Comparison of ENCODE assay signal across 24 mouse cellular contexts in the genomic region with DNA sequence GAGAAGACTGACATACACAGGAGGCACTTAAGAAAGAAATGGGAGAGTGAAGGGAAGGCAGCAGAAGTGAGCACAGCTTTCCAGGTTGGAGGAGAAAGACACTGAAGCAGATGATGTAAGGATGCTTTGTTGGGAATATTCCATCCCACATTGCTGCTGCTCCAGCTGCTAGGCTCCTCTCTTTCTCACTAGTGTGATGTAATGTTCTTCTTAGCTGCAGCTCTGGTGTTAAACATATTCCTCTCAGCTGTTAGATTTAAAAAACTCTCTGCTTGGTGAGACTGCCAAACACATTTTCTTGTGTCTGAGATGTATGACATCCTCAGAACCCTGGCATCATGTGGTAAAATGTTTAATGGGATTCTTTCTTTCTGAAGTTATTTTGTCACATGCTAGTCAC.
A peak's percentile ranks its signal among the peaks of the same experiment; 100 is the strongest.
DNase-seq lines count a peak whose midpoint lies in the region; ATAC-seq and TF ChIP-seq lines count a peak whose summit lies in the region.
"Had no signal": no experiment of that assay in that cellular context is flagged by ENCODE, and none has a peak within 500 bp of the region (broad histone marks: within the 10 kb centered on the region; RNA-seq: fewer than 3 reads in every experiment).

No protein-coding gene starts in this region.

- no peak for ATAC-seq in forebrain, embryonic 13.5 days
- no peak for ATAC-seq in forebrain, embryonic 11.5 days (replicated peaks; ENCODE audit: low FRiP score)
- ATAC-seq in granulocyte monocyte progenitor cell, adult 5-6 weeks (replicated peaks; ENCODE audit: poor library complexity, severe bottlenecking): no peak
- ATAC-seq: CD4-positive, CD25-positive, alpha-beta regulatory T cell, adult 4 months; midbrain, embryonic 13.5 days had no signal

- no peaks in the 10 kb centered on the region for H3K4me1 ChIP-seq in forebrain, embryonic 13.5 days
- no peaks in the 10 kb centered on the region for H3K4me1 ChIP-seq in forebrain, embryonic 11.5 days (replicated peaks; ENCODE audit: control insufficient read depth, insufficient read depth, low read length)
- H3K4me1 ChIP-seq: embryonic facial prominence, embryonic 10.5 days; heart, embryonic 15.5 days; limb, embryonic 12.5 days; midbrain, embryonic 13.5 days; neural tube, embryonic 15.5 days had no signal

- DNase-seq in forebrain, embryonic 11.5 days (ENCODE audit: low spot score): no peak
- DNase-seq in left cerebral cortex, adult 11 months (ENCODE audit: low spot score): peak; percentile 30
- no peak for DNase-seq in left cerebral cortex, postnatal 4 days
- peak in 1 of 2 experiments; percentile 28 for DNase-seq in left cerebral cortex, adult 2 months (ENCODE audit: extremely low spot score in 1 of 2, low spot score in 2 of 2)
- DNase-seq in gastrocnemius, postnatal 4 days (ENCODE audit: low spot score in 2 of 2): no peak
- DNase-seq in retina, postnatal 1 day: no peak
- DNase-seq: cerebellum, adult 11 months; cerebellum, postnatal 14 days; gastrocnemius, adult 2 months; heart, adult 18-20 months; kidney, postnatal 4 days had no signal

- intact Hi-C loops in left cerebral cortex, postnatal 4 days (cut with DNase I): no loop called here
- intact Hi-C loops in left cerebral cortex, adult 2 months (cut with DNase I): no loop called here

- H3K9ac ChIP-seq in forebrain, embryonic 13.5 days: no peak overlapping the region
- no peak overlapping the region for H3K9ac ChIP-seq in forebrain, embryonic 11.5 days (ENCODE audit: low read length)
- H3K9ac ChIP-seq: heart, embryonic 15.5 days; limb, embryonic 12.5 days; liver, embryonic 14.5 days; midbrain, embryonic 13.5 days; neural tube, embryonic 15.5 days had no signal

- no peaks in the 10 kb centered on the region; the same call in 1 of the 2 replicates for H3K9me3 ChIP-seq in forebrain, embryonic 13.5 days (replicated peaks)
- no peaks in the 10 kb centered on the region for H3K9me3 ChIP-seq in forebrain, embryonic 11.5 days (ENCODE audit: control insufficient read depth, low read length)
- H3K9me3 ChIP-seq: embryonic facial prominence, embryonic 10.5 days; heart, embryonic 15.5 days; hindbrain, embryonic 10.5 days; limb, embryonic 12.5 days; midbrain, embryonic 13.5 days; neural tube, embryonic 15.5 days had no signal

- H3K4me2 ChIP-seq in forebrain, embryonic 13.5 days: no peak overlapping the region
- no peak overlapping the region for H3K4me2 ChIP-seq in forebrain, embryonic 11.5 days (ENCODE audit: low read depth, low read length, severe bottlenecking)
- H3K4me2 ChIP-seq: heart, embryonic 15.5 days; limb, embryonic 12.5 days; midbrain, embryonic 13.5 days; neural tube, embryonic 15.5 days had no signal

- TF ChIP-seq CTCF in left cerebral cortex, adult 2 months (IDR thresholded peaks at IDR 0.05): no peak

- H3K36me3 ChIP-seq in forebrain, embryonic 13.5 days (ENCODE audit: poor library complexity, severe bottlenecking): no peaks in the 10 kb centered on the region
- H3K36me3 ChIP-seq in forebrain, embryonic 11.5 days (ENCODE audit: control insufficient read depth, insufficient read depth, low read length): no peaks in the 10 kb centered on the region
- H3K36me3 ChIP-seq: embryonic facial prominence, embryonic 10.5 days; G1E; heart, embryonic 15.5 days; hindbrain, embryonic 10.5 days; limb, embryonic 12.5 days; midbrain, embryonic 13.5 days; neural tube, embryonic 15.5 days had no signal

- no peak overlapping the region for H3K4me3 ChIP-seq in forebrain, embryonic 13.5 days
- H3K4me3 ChIP-seq in forebrain, embryonic 11.5 days (ENCODE audit: low read depth, low read length): no peak overlapping the region
- no peak overlapping the region for H3K4me3 ChIP-seq in left cerebral cortex, adult 2 months
- H3K4me3 ChIP-seq: embryonic facial prominence, embryonic 10.5 days; erythroblast, embryonic 14.5 days; gastrocnemius, adult 2 months; heart, embryonic 15.5 days; hindbrain, embryonic 10.5 days; limb, embryonic 12.5 days; midbrain, embryonic 13.5 days; myocyte; neural tube, embryonic 15.5 days had no signal

- H3K27ac ChIP-seq in forebrain, embryonic 13.5 days: 0 out of 2 replicates have a peak overlapping the region, but pooled peaks have one; percentile 22
- H3K27ac ChIP-seq in forebrain, embryonic 11.5 days (ENCODE audit: low read depth, low read length): no peak overlapping the region
- peak overlapping the region; percentile 6 for H3K27ac ChIP-seq in left cerebral cortex, adult 2 months
- H3K27ac ChIP-seq: embryonic facial prominence, embryonic 10.5 days; gastrocnemius, adult 2 months; heart, embryonic 15.5 days; hindbrain, embryonic 10.5 days; limb, embryonic 12.5 days; liver, embryonic 14.5 days; midbrain, embryonic 13.5 days; neural tube, embryonic 15.5 days had no signal

- no peaks in the 10 kb centered on the region for H3K27me3 ChIP-seq in forebrain, embryonic 13.5 days
- no peaks in the 10 kb centered on the region for H3K27me3 ChIP-seq in forebrain, embryonic 11.5 days (ENCODE audit: control insufficient read depth, insufficient read depth, low read length)
- H3K27me3 ChIP-seq: heart, embryonic 15.5 days; limb, embryonic 12.5 days; midbrain, embryonic 13.5 days; neural tube, embryonic 15.5 days had no signal
